13 mouse cellular contexts compared by ENCODE assay signal in the genomic region with DNA sequence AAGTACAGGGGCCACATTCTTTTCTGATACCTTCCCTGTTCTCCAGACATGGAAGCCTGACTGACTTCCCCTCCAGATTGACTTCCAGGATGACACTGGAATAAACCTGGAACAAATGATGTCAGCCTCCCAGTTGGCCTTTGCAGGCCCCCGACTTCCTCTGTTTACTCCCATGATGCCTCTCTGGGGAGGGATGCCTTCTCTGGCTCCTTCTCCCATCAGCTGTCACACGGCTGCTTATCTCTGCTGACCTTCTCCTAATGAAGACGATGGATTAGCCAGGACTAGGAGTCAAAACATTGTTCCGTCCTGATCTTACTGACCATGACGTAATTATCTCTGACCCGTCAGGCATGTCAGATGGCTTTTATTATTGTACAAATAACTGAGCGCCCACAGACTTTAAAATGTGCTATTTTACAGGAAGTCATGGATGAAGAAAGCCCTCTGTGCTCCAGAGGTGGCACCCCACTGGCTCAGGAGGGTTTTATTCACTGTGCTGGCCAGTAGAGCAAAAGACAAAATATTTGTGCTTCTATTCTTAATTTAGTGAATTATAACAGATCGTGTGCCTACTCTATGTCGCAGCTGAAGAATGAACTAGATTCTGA. TPM values are rescaled to one million over a fixed set of nuclear protein-coding genes. Genes with fewer than 3 reads are reported as not detected.
DNase-seq lines count a peak whose midpoint lies in the region; ATAC-seq and TF ChIP-seq lines count a peak whose summit lies in the region.
"Had no signal": no experiment of that assay in that cellular context is flagged by ENCODE, and none has a peak within 500 bp of the region (broad histone marks: within the 10 kb centered on the region; RNA-seq: fewer than 3 reads in every experiment).

No protein-coding gene starts in this region.

- TF ChIP-seq CTCF in midbrain, postnatal 0 days (IDR thresholded peaks at IDR 0.05) = no peak
- TF ChIP-seq CTCF in thymus, adult 2 months (IDR thresholded peaks at IDR 0.05; ENCODE audit: borderline replicate concordance, control insufficient read depth, extremely low read depth, insufficient read depth, low read length, poor library complexity) = no peak

- no peak for TF ChIP-seq POLR2A in thymus, adult 2 months (IDR thresholded peaks at IDR 0.05; ENCODE audit: control insufficient read depth, extremely low read depth, insufficient read depth, low read length, poor library complexity)

- H3K27ac ChIP-seq in midbrain, embryonic 10.5 days (replicated peaks) = 0 out of 2 replicates have a peak overlapping the region, but pooled peaks have one; percentile 49
- no peak overlapping the region for H3K27ac ChIP-seq in midbrain, postnatal 0 days (ENCODE audit: low read depth, low read length)
- H3K27ac ChIP-seq in thymus, adult 2 months (ENCODE audit: control insufficient read depth, insufficient read depth, low read length) = no peak overlapping the region
- H3K27ac ChIP-seq: forebrain, embryonic 13.5 days; lung, embryonic 15.5 days had no signal

- H3K27me3 ChIP-seq in midbrain, embryonic 10.5 days (ENCODE audit: low read depth, poor library complexity, severe bottlenecking) = peaks cover 9% of the 10 kb centered on the region; the same call in 1 of the 2 replicates
- H3K27me3 ChIP-seq in midbrain, postnatal 0 days (ENCODE audit: insufficient read depth, low read length) = no peaks in the 10 kb centered on the region; the same call in 1 of the 2 replicates
- no peaks in the 10 kb centered on the region for H3K27me3 ChIP-seq in thymus, adult 2 months (ENCODE audit: control insufficient read depth, insufficient read depth, low read length)
- H3K27me3 ChIP-seq: forebrain, embryonic 13.5 days had no signal

- no peaks in the 10 kb centered on the region for H3K36me3 ChIP-seq in midbrain, embryonic 10.5 days
- H3K36me3 ChIP-seq in midbrain, postnatal 0 days (ENCODE audit: insufficient read depth, low read length) = no peaks in the 10 kb centered on the region
- H3K36me3 ChIP-seq in thymus, adult 2 months (ENCODE audit: control insufficient read depth, insufficient read depth, low read length) = no peaks in the 10 kb centered on the region
- H3K36me3 ChIP-seq: lung, embryonic 15.5 days had no signal

- H3K4me1 ChIP-seq in midbrain, embryonic 10.5 days = peaks cover 12% of the 10 kb centered on the region
- H3K4me1 ChIP-seq in midbrain, postnatal 0 days (ENCODE audit: insufficient read depth, low read length) = no peaks in the 10 kb centered on the region
- H3K4me1 ChIP-seq in thymus, adult 2 months (replicated peaks; ENCODE audit: control insufficient read depth, insufficient read depth, low read length) = no peaks in the 10 kb centered on the region
- H3K4me1 ChIP-seq: forebrain, embryonic 13.5 days; lung, embryonic 15.5 days had no signal

- no peak overlapping the region for H3K4me2 ChIP-seq in midbrain, postnatal 0 days (ENCODE audit: low read depth, low read length, poor library complexity, severe bottlenecking)
- H3K4me2 ChIP-seq: forebrain, embryonic 13.5 days; lung, embryonic 15.5 days had no signal

- WGBS in midbrain, embryonic 10.5 days = 36% methylated on average over 9 of the region's 9 CpGs
- WGBS in midbrain, postnatal 0 days = 29% methylated on average over 9 of the region's 9 CpGs
- WGBS in thymus, adult 2 months = 85% methylated on average over 9 of the region's 9 CpGs

- no peak overlapping the region for H3K9ac ChIP-seq in midbrain, postnatal 0 days (replicated peaks; ENCODE audit: low read length, poor library complexity, severe bottlenecking)
- H3K9ac ChIP-seq: forebrain, embryonic 13.5 days; lung, embryonic 15.5 days had no signal

- no peak for ATAC-seq in midbrain, postnatal 0 days (ENCODE audit: low FRiP score)
- ATAC-seq: activated CD4-positive, CD25-positive, alpha-beta regulatory T cell, adult 4 months; forebrain, embryonic 13.5 days had no signal

- no peak overlapping the region for H3K4me3 ChIP-seq in midbrain, embryonic 10.5 days
- H3K4me3 ChIP-seq in midbrain, postnatal 0 days (ENCODE audit: low read depth, low read length) = no peak overlapping the region
- no peak overlapping the region for H3K4me3 ChIP-seq in thymus, adult 2 months (ENCODE audit: control insufficient read depth, insufficient read depth, low read length)
- H3K4me3 ChIP-seq: forebrain, embryonic 13.5 days; lung, embryonic 15.5 days had no signal

- peak; percentile 17 for DNase-seq in adrenal gland, adult 2 months
- no peak for DNase-seq in adrenal gland, adult 8-10 months
- DNase-seq in midbrain, embryonic 10.5 days (ENCODE audit: low spot score) = no peak
- no peak for DNase-seq in midbrain, postnatal 0 days (ENCODE audit: low spot score)
- peak; percentile 12 for DNase-seq in kidney, postnatal 10 days
- DNase-seq in left cerebral cortex, adult 11 months (ENCODE audit: low spot score) = no peak
- DNase-seq in thymus, adult 2 months = no peak
- DNase-seq in urinary bladder, adult 2 months (ENCODE audit: low spot score) = no peak
- DNase-seq: left cerebral cortex, postnatal 4 days had no signal

- 0 out of 2 replicates have a peak, but pooled peaks cover 5% of the 10 kb centered on the region for H3K9me3 ChIP-seq in midbrain, embryonic 10.5 days (replicated peaks)
- no peaks in the 10 kb centered on the region for H3K9me3 ChIP-seq in midbrain, postnatal 0 days (ENCODE audit: low read length)
- H3K9me3 ChIP-seq: lung, embryonic 15.5 days had no signal

RNA-seq across cellular contexts. Expression of gene Kcna5, which starts 32.4 kb away (rescaled TPM):
- total RNA-seq in adrenal gland, adult 2 months (2021) = 1 to 10 TPM; 2.9 to 3.0 TPM
- polyA plus RNA-seq in adrenal gland, adult 2 months (2012; rRNA removed) = 3.5 and 3.8 TPM in 2 replicates
- total RNA-seq in adrenal gland, adult 8-10 months (2022) = 1 to 10 TPM; 2.4 to 4.1 (median 3.4) TPM
- 3.7 and 5.1 TPM in 2 replicates for polyA plus RNA-seq in midbrain, embryonic 10.5 days (2016; fragmentation: Nextera tagmentation; extraction: Ambion mirVana)
- 4.9 and 5.3 TPM in 2 replicates for total RNA-seq in midbrain, postnatal 0 days (2014; rRNA removed)
- 3.8 and 4.9 TPM in 2 replicates for polyA plus RNA-seq in midbrain, postnatal 0 days (2015; fragmentation: Nextera tagmentation; extraction: Ambion mirVana)
- polyA plus RNA-seq in thymus, adult 2 months (2012; rRNA removed) = 0.92 and 1.6 TPM in 2 replicates
- 0.62 and 0.78 TPM in 2 replicates for polyA plus RNA-seq in urinary bladder, adult 2 months (2012; rRNA removed)
- total RNA-seq: monocyte, adult 5-6 weeks had no signal
- polyA plus RNA-seq: activated CD4-positive, CD25-positive, alpha-beta regulatory T cell, adult 4 months had no signal

Comparison
In these comparisons a context has a peak if more than half of its experiments do, and no peak if none do; other contexts are left out.
1. DNase-seq: peak in adrenal gland, adult 2 months (single experiment) and kidney, postnatal 10 days (single experiment); none in adrenal gland, adult 8-10 months (single experiment), midbrain, embryonic 10.5 days (single experiment), midbrain, postnatal 0 days (single experiment), left cerebral cortex, adult 11 months (single experiment), thymus, adult 2 months (single experiment) and urinary bladder, adult 2 months (single experiment).